Mouse (Mus musculus): Measurements from ENCODE around the gene Vmn1r193. TPM values are rescaled to one million over a fixed set of nuclear protein-coding genes. Genes with fewer than 3 reads are reported as not detected.
A peak's percentile ranks its signal among the peaks of the same experiment; 100 is the strongest.

Vmn1r193 gene
- polyA plus RNA-seq, 1 experiment from 2014 or later, result not detected

GRCm38 (mm10) chr13:22189313-22189712 lies 33.6 kb downstream of the Vmn1r193 start:
- H3K9me3 ChIP-seq (ENCODE audit: low read length), result no peaks in the 10 kb centered on the region
- peak; percentile 61; the same call in 1 of the 2 replicates for ATAC-seq
- H3K4me1 ChIP-seq (ENCODE audit: insufficient read depth), result no peaks in the 10 kb centered on the region
- no peak for TF ChIP-seq CTCF (IDR thresholded peaks at IDR 0.05; ENCODE audit: low read depth)
- TF ChIP-seq EP300 (IDR thresholded peaks at IDR 0.05; ENCODE audit: low read depth), result no peak
- no peak overlapping the region for H3K27ac ChIP-seq (ENCODE audit: low read depth)
- H3K36me3 ChIP-seq (replicated peaks; ENCODE audit: insufficient read depth, low read length), result no peaks in the 10 kb centered on the region
- WGBS (ENCODE audit: insufficient replicate concordance), result 58% methylated on average over 2 of the region's 2 CpGs
- no peak overlapping the region for H3K4me3 ChIP-seq (ENCODE audit: low read depth, low read length)
- DNase-seq, result no peak
- no peak overlapping the region for H3K4me2 ChIP-seq (ENCODE audit: low read depth, low read length)
- no peaks in the 10 kb centered on the region for H3K27me3 ChIP-seq (ENCODE audit: insufficient read depth, low read length)
- H3K9ac ChIP-seq (replicated peaks), result no peak overlapping the region

GRCm38 (mm10) chr13:22183869-22184268 lies 39.1 kb downstream of the Vmn1r193 start, which contains the start of gene Vmn1r191:
Gene Vmn1r191 (minus strand): TSS chr13:22183969.
- DNase-seq (no peak), ATAC-seq (no peak)
- 60% methylated on average over 1 of the region's 1 CpGs for WGBS (ENCODE audit: insufficient replicate concordance)
- no peak for TF ChIP-seq CTCF (IDR thresholded peaks at IDR 0.05; ENCODE audit: low read depth)
- TF ChIP-seq EP300 (IDR thresholded peaks at IDR 0.05; ENCODE audit: low read depth), result no peak
- Histone ChIP-seq H3K9me3 (ENCODE audit: low read length) (no peaks in the 10 kb centered on the region), H3K9ac (replicated peaks) (no peak within 1 kb of the TSS), H3K4me2 (ENCODE audit: low read depth, low read length) (no peak within 1 kb of the TSS), H3K27me3 (ENCODE audit: insufficient read depth, low read length) (no peaks in the 10 kb centered on the region), H3K27ac (ENCODE audit: low read depth) (no peak within 1 kb of the TSS), H3K4me3 (ENCODE audit: low read depth, low read length) (no peak within 1 kb of the TSS), H3K36me3 (replicated peaks; ENCODE audit: insufficient read depth, low read length) (no peaks in the 10 kb centered on the region), H3K4me1 (ENCODE audit: insufficient read depth) (no peaks in the 10 kb centered on the region)

- Histone ChIP-seq H3K36me3 (replicated peaks; ENCODE audit: insufficient read depth, low read length) (no peaks in the 10 kb centered on the region), H3K4me1 (ENCODE audit: insufficient read depth) (no peaks in the 10 kb centered on the region), H3K27me3 (ENCODE audit: insufficient read depth, low read length) (no peaks in the 10 kb centered on the region), H3K9me3 (ENCODE audit: low read length) (peaks cover 6% of the 10 kb centered on the region), H3K9ac (replicated peaks) (no peak overlapping the region), H3K4me2 (ENCODE audit: low read depth, low read length) (no peak overlapping the region), H3K27ac (ENCODE audit: low read depth) (no peak overlapping the region), H3K4me3 (ENCODE audit: low read depth, low read length) (no peak overlapping the region)
- TF ChIP-seq CTCF (IDR thresholded peaks at IDR 0.05; ENCODE audit: low read depth), result no peak
- no peak for TF ChIP-seq EP300 (IDR thresholded peaks at IDR 0.05; ENCODE audit: low read depth)
- ATAC-seq, result no peak
- 84% methylated on average over 15 of the region's 15 CpGs for WGBS (ENCODE audit: insufficient replicate concordance)
- no peak for DNase-seq
Measured at GRCm38 (mm10) chr13:22168416-22168815, 54.5 kb downstream of the Vmn1r193 start.

Small RNA genes lying within 50 kb of the gene (microRNA-seq; reads per million reads assigned to microRNA genes)
- gene Gm23282 (not detected), gene Gm25084 (not detected)

Other genes starting within 250 kb of the Vmn1r193 start
- gene Pom121l2, start 242.0 kb downstream of the Vmn1r193 start, polyA plus RNA-seq (2015; fragmentation: Nextera tagmentation; extraction: Ambion mirVana), result not detected in 2 replicates
- gene Prss16, start 213.4 kb downstream of the Vmn1r193 start, polyA plus RNA-seq (2015; fragmentation: Nextera tagmentation; extraction: Ambion mirVana), result 0.92 and 1.1 TPM in 2 replicates
- gene Hist1h2ah, start 187.6 kb downstream of the Vmn1r193 start, polyA plus RNA-seq (2015; fragmentation: Nextera tagmentation; extraction: Ambion mirVana), result 8.6 and 9.9 TPM in 2 replicates
- gene Hist1h2bk, start 187.3 kb downstream of the Vmn1r193 start, polyA plus RNA-seq (2015; fragmentation: Nextera tagmentation; extraction: Ambion mirVana), result 1.7 and 2.2 TPM in 2 replicates
- gene Hist1h4i, start 181.8 kb downstream of the Vmn1r193 start, polyA plus RNA-seq (2015; fragmentation: Nextera tagmentation; extraction: Ambion mirVana), result 18.0 and 18.3 TPM in 2 replicates
- gene Hist1h2ag, start 180.2 kb downstream of the Vmn1r193 start, polyA plus RNA-seq (2015; fragmentation: Nextera tagmentation; extraction: Ambion mirVana), result 7.4 and 9.4 TPM in 2 replicates
- 5.1 and 5.3 TPM in 2 replicates for gene Hist1h2bj, start 179.9 kb downstream of the Vmn1r193 start, polyA plus RNA-seq (2015; fragmentation: Nextera tagmentation; extraction: Ambion mirVana)
- gene Vmn1r188, start 138.7 kb downstream of the Vmn1r193 start, polyA plus RNA-seq (2015; fragmentation: Nextera tagmentation; extraction: Ambion mirVana), result not detected in 2 replicates
- not detected in 2 replicates for gene Vmn1r189, start 117.3 kb downstream of the Vmn1r193 start, polyA plus RNA-seq (2015; fragmentation: Nextera tagmentation; extraction: Ambion mirVana)
- not detected in 2 replicates for gene Vmn1r191, start 39.2 kb downstream of the Vmn1r193 start, polyA plus RNA-seq (2015; fragmentation: Nextera tagmentation; extraction: Ambion mirVana)
- not detected in 2 replicates for gene Vmn1r192, start 32.0 kb downstream of the Vmn1r193 start, polyA plus RNA-seq (2015; fragmentation: Nextera tagmentation; extraction: Ambion mirVana)
- not detected in 2 replicates for gene Vmn1r194, start 21.1 kb upstream of the Vmn1r193 start, polyA plus RNA-seq (2015; fragmentation: Nextera tagmentation; extraction: Ambion mirVana)
- not detected in 2 replicates for gene Vmn1r195, start 47.4 kb upstream of the Vmn1r193 start, polyA plus RNA-seq (2015; fragmentation: Nextera tagmentation; extraction: Ambion mirVana)
- not detected in 2 replicates for gene Vmn1r196, start 66.8 kb upstream of the Vmn1r193 start, polyA plus RNA-seq (2015; fragmentation: Nextera tagmentation; extraction: Ambion mirVana)
- gene Vmn1r197, start 101.4 kb upstream of the Vmn1r193 start, polyA plus RNA-seq (2015; fragmentation: Nextera tagmentation; extraction: Ambion mirVana), result not detected in 2 replicates
- gene Vmn1r198, start 127.2 kb upstream of the Vmn1r193 start, polyA plus RNA-seq (2015; fragmentation: Nextera tagmentation; extraction: Ambion mirVana), result not detected in 2 replicates
- gene Vmn1r199, start 156.7 kb upstream of the Vmn1r193 start, polyA plus RNA-seq (2015; fragmentation: Nextera tagmentation; extraction: Ambion mirVana), result not detected in 2 replicates
- gene Vmn1r200, start 167.2 kb upstream of the Vmn1r193 start, polyA plus RNA-seq (2015; fragmentation: Nextera tagmentation; extraction: Ambion mirVana), result not detected in 2 replicates
- not detected in 2 replicates for gene Vmn1r201, start 248.8 kb upstream of the Vmn1r193 start, polyA plus RNA-seq (2015; fragmentation: Nextera tagmentation; extraction: Ambion mirVana)